18 mouse cellular contexts compared by ENCODE assay signal in the genomic region with DNA sequence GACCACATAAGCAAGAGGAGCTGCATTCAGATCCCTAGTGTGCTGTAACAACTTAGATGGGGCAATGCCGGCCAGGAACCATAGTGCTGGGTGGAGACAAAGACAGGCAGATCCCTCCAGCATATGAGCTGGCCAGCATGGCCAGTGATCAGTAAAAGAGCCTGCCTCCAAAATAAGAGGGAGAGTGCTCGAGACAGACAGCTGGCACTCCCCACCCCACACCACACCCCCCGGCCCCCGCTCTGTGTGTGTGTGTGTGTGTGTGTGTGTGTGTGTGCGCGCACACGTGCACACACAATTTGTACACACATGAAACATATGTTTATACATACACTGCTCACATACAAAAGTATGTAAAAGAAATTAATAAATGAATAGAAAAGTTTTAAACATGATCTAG.
DNase-seq lines count a peak whose midpoint lies in the region; ATAC-seq and TF ChIP-seq lines count a peak whose summit lies in the region.
"Had no signal": no experiment of that assay in that cellular context is flagged by ENCODE, and none has a peak within 500 bp of the region (broad histone marks: within the 10 kb centered on the region; RNA-seq: fewer than 3 reads in every experiment).

No protein-coding gene starts in this region.

- 78% methylated on average over 7 of the region's 7 CpGs for WGBS in forebrain, postnatal 0 days
- 88% methylated on average over 7 of the region's 7 CpGs for WGBS in forebrain, embryonic 11.5 days
- 81% methylated on average over 7 of the region's 7 CpGs for WGBS in midbrain, embryonic 10.5 days
- 85% methylated on average over 7 of the region's 7 CpGs for WGBS in midbrain, embryonic 14.5 days
- 81% methylated on average over 7 of the region's 7 CpGs for WGBS in midbrain, embryonic 16.5 days
- 78% methylated on average over 7 of the region's 7 CpGs for WGBS in neural tube, embryonic 15.5 days

- TF ChIP-seq CTCF in forebrain, postnatal 0 days (IDR thresholded peaks at IDR 0.05; ENCODE audit: low read depth): no peak

- no peak for DNase-seq in forebrain, postnatal 0 days
- no peak for DNase-seq in forebrain, embryonic 11.5 days (ENCODE audit: low spot score)
- no peak for DNase-seq in midbrain, embryonic 10.5 days (ENCODE audit: low spot score)
- no peak for DNase-seq in midbrain, embryonic 14.5 days
- DNase-seq: adrenal gland, adult 2 months; adrenal gland, postnatal 25 days; cerebellum, adult 18-20 months; cerebellum, adult 9-11 months; cerebellum, postnatal 36 days; gastrocnemius, postnatal 14 days; heart, adult 2 months; heart, postnatal 14 days had no signal

- no peak overlapping the region for H3K9ac ChIP-seq in forebrain, postnatal 0 days
- no peak overlapping the region for H3K9ac ChIP-seq in forebrain, embryonic 11.5 days (ENCODE audit: low read length)
- H3K9ac ChIP-seq in midbrain, embryonic 14.5 days (replicated peaks; ENCODE audit: low read length): no peak overlapping the region
- no peak overlapping the region for H3K9ac ChIP-seq in midbrain, embryonic 16.5 days (ENCODE audit: low read depth, low read length)
- H3K9ac ChIP-seq in neural tube, embryonic 15.5 days (replicated peaks): no peak overlapping the region
- H3K9ac ChIP-seq: heart, embryonic 15.5 days had no signal

- peaks cover 8% of the 10 kb centered on the region; the same call in 1 of the 2 replicates for H3K4me1 ChIP-seq in forebrain, postnatal 0 days (ENCODE audit: insufficient read depth)
- H3K4me1 ChIP-seq in forebrain, embryonic 11.5 days (replicated peaks; ENCODE audit: control insufficient read depth, insufficient read depth, low read length): peaks cover 4% of the 10 kb centered on the region; the same call in 1 of the 2 replicates
- peaks cover 19% of the 10 kb centered on the region for H3K4me1 ChIP-seq in midbrain, embryonic 10.5 days
- peaks cover 7% of the 10 kb centered on the region for H3K4me1 ChIP-seq in midbrain, embryonic 14.5 days (ENCODE audit: control insufficient read depth, insufficient read depth, low read length)
- H3K4me1 ChIP-seq in midbrain, embryonic 16.5 days (ENCODE audit: control insufficient read depth, insufficient read depth, low read length): peaks cover 6% of the 10 kb centered on the region
- no peaks in the 10 kb centered on the region for H3K4me1 ChIP-seq in neural tube, embryonic 15.5 days
- H3K4me1 ChIP-seq: heart, embryonic 15.5 days had no signal

- H3K36me3 ChIP-seq in forebrain, postnatal 0 days (ENCODE audit: insufficient read depth): no peaks in the 10 kb centered on the region
- H3K36me3 ChIP-seq in forebrain, embryonic 11.5 days (ENCODE audit: control insufficient read depth, insufficient read depth, low read length): no peaks in the 10 kb centered on the region
- H3K36me3 ChIP-seq in midbrain, embryonic 10.5 days: no peaks in the 10 kb centered on the region
- H3K36me3 ChIP-seq in midbrain, embryonic 14.5 days (ENCODE audit: control insufficient read depth, insufficient read depth, low read length): no peaks in the 10 kb centered on the region
- H3K36me3 ChIP-seq in midbrain, embryonic 16.5 days (ENCODE audit: control insufficient read depth, insufficient read depth, low read length): no peaks in the 10 kb centered on the region
- no peaks in the 10 kb centered on the region for H3K36me3 ChIP-seq in neural tube, embryonic 15.5 days
- H3K36me3 ChIP-seq: heart, embryonic 15.5 days had no signal

- ATAC-seq in forebrain, postnatal 0 days: peak; percentile 35
- ATAC-seq in forebrain, embryonic 11.5 days (replicated peaks; ENCODE audit: low FRiP score): no peak
- ATAC-seq in midbrain, embryonic 14.5 days (ENCODE audit: low FRiP score, low TSS enrichment): no peak
- peak; percentile 54; the same call in 1 of the 2 replicates for ATAC-seq in midbrain, embryonic 16.5 days
- 0 out of 2 replicates have a peak, but pooled peaks have one; percentile 28 for ATAC-seq in neural tube, embryonic 15.5 days (ENCODE audit: low FRiP score)
- ATAC-seq: forebrain, embryonic 14.5 days; intestine, embryonic 16.5 days had no signal

- H3K4me2 ChIP-seq in forebrain, postnatal 0 days (ENCODE audit: low read depth): no peak overlapping the region
- H3K4me2 ChIP-seq in forebrain, embryonic 11.5 days (ENCODE audit: low read depth, low read length, severe bottlenecking): no peak overlapping the region
- H3K4me2 ChIP-seq in midbrain, embryonic 14.5 days (ENCODE audit: low read length): no peak overlapping the region
- H3K4me2 ChIP-seq in midbrain, embryonic 16.5 days (ENCODE audit: low read length): no peak overlapping the region
- no peak overlapping the region for H3K4me2 ChIP-seq in neural tube, embryonic 15.5 days
- H3K4me2 ChIP-seq: heart, embryonic 11.5 days; heart, embryonic 15.5 days had no signal

- no peaks in the 10 kb centered on the region for H3K9me3 ChIP-seq in forebrain, postnatal 0 days (ENCODE audit: low read length)
- no peaks in the 10 kb centered on the region for H3K9me3 ChIP-seq in forebrain, embryonic 11.5 days (ENCODE audit: control insufficient read depth, low read length)
- no peaks in the 10 kb centered on the region for H3K9me3 ChIP-seq in midbrain, embryonic 10.5 days (replicated peaks)
- no peaks in the 10 kb centered on the region for H3K9me3 ChIP-seq in midbrain, embryonic 14.5 days (ENCODE audit: control insufficient read depth, low read length)
- no peaks in the 10 kb centered on the region for H3K9me3 ChIP-seq in midbrain, embryonic 16.5 days (replicated peaks; ENCODE audit: control insufficient read depth, low read length, poor library complexity, severe bottlenecking)
- H3K9me3 ChIP-seq in neural tube, embryonic 15.5 days (replicated peaks): no peaks in the 10 kb centered on the region
- H3K9me3 ChIP-seq: heart, embryonic 15.5 days had no signal

- H3K27ac ChIP-seq in forebrain, postnatal 0 days (ENCODE audit: low read depth, low read length): peak overlapping the region; percentile 45; the same call in 1 of the 2 replicates
- H3K27ac ChIP-seq in forebrain, embryonic 11.5 days (ENCODE audit: low read depth, low read length): no peak overlapping the region
- H3K27ac ChIP-seq in midbrain, embryonic 10.5 days (replicated peaks): 0 out of 2 replicates have a peak overlapping the region, but pooled peaks have one; percentile 28
- no peak overlapping the region for H3K27ac ChIP-seq in midbrain, embryonic 14.5 days (replicated peaks; ENCODE audit: low read depth, low read length)
- H3K27ac ChIP-seq in midbrain, embryonic 16.5 days (ENCODE audit: low read length): no peak overlapping the region
- H3K27ac ChIP-seq in neural tube, embryonic 15.5 days (replicated peaks): no peak overlapping the region
- H3K27ac ChIP-seq: heart, adult 2 months; heart, embryonic 15.5 days had no signal

- no peaks in the 10 kb centered on the region for H3K27me3 ChIP-seq in forebrain, postnatal 0 days (ENCODE audit: insufficient read depth, low read length)
- no peaks in the 10 kb centered on the region for H3K27me3 ChIP-seq in forebrain, embryonic 11.5 days (ENCODE audit: control insufficient read depth, insufficient read depth, low read length)
- H3K27me3 ChIP-seq in midbrain, embryonic 10.5 days (ENCODE audit: low read depth, poor library complexity, severe bottlenecking): no peaks in the 10 kb centered on the region
- H3K27me3 ChIP-seq in midbrain, embryonic 14.5 days (ENCODE audit: control insufficient read depth, insufficient read depth, low read length): no peaks in the 10 kb centered on the region
- H3K27me3 ChIP-seq in midbrain, embryonic 16.5 days (ENCODE audit: control insufficient read depth, insufficient read depth, low read depth, low read length): no peaks in the 10 kb centered on the region
- no peaks in the 10 kb centered on the region for H3K27me3 ChIP-seq in neural tube, embryonic 15.5 days (replicated peaks)
- H3K27me3 ChIP-seq: heart, embryonic 15.5 days had no signal

- H3K4me3 ChIP-seq in forebrain, postnatal 0 days (ENCODE audit: low read depth, low read length): no peak overlapping the region
- H3K4me3 ChIP-seq in forebrain, embryonic 11.5 days (ENCODE audit: low read depth, low read length): no peak overlapping the region
- H3K4me3 ChIP-seq in midbrain, embryonic 10.5 days: no peak overlapping the region
- H3K4me3 ChIP-seq in midbrain, embryonic 14.5 days (replicated peaks; ENCODE audit: low read depth, low read length): no peak overlapping the region
- no peak overlapping the region for H3K4me3 ChIP-seq in midbrain, embryonic 16.5 days (ENCODE audit: low read depth, low read length)
- H3K4me3 ChIP-seq in neural tube, embryonic 15.5 days (replicated peaks): no peak overlapping the region
- H3K4me3 ChIP-seq: heart, adult 2 months; heart, embryonic 15.5 days had no signal

Comparison
In these comparisons a context has a peak if more than half of its experiments do, and no peak if none do; other contexts are left out.
1. ATAC-seq: peak in forebrain, postnatal 0 days (single experiment), midbrain, embryonic 16.5 days (single experiment) and neural tube, embryonic 15.5 days (single experiment); none in forebrain, embryonic 11.5 days (single experiment) and midbrain, embryonic 14.5 days (single experiment).
2. H3K27ac ChIP-seq: peak in forebrain, postnatal 0 days (single experiment) and midbrain, embryonic 10.5 days (single experiment); none in forebrain, embryonic 11.5 days (single experiment), midbrain, embryonic 14.5 days (single experiment), midbrain, embryonic 16.5 days (single experiment) and neural tube, embryonic 15.5 days (single experiment).